Mouse (Mus musculus): ENCODE data around the gene Pygb. TPM values are rescaled to one million over a fixed set of nuclear protein-coding genes. Genes with fewer than 3 reads are reported as not detected.
A peak's percentile ranks its signal among the peaks of the same experiment; 100 is the strongest.

Pygb gene
- polyA plus RNA-seq, 1 experiment: 23.8 TPM

- no peak for TF ChIP-seq MAX (IDR thresholded peaks at IDR 0.05; ENCODE audit: low read depth)
- no peak for TF ChIP-seq MYOD1 (IDR thresholded peaks at IDR 0.05; ENCODE audit: control insufficient read depth in 1 of 3, insufficient read length in 2 of 3, low read depth in 2 of 3)
- TF ChIP-seq TCF3 (IDR thresholded peaks at IDR 0.05; ENCODE audit: insufficient read length, low read depth): no peak
- TF ChIP-seq POLR2A (IDR thresholded peaks at IDR 0.05; ENCODE audit: insufficient read length, low read depth): no peak
- TF ChIP-seq CEBPB (IDR thresholded peaks at IDR 0.05; ENCODE audit: insufficient read depth, poor library complexity, severe bottlenecking): no peak
- TF ChIP-seq POLR2AphosphoS2 (IDR thresholded peaks at IDR 0.05; ENCODE audit: insufficient read length, low read depth): no peak
- no peak for TF ChIP-seq MYOG (IDR thresholded peaks at IDR 0.05; ENCODE audit: control insufficient read depth in 1 of 3, insufficient read depth in 1 of 3, insufficient read length in 2 of 3, low read depth in 2 of 3)
- TF ChIP-seq SRF (IDR thresholded peaks at IDR 0.05; ENCODE audit: control insufficient read depth, insufficient read length, low read depth): no peak
- TF ChIP-seq USF1 (IDR thresholded peaks at IDR 0.05; ENCODE audit: low read depth): no peak
These were observed 15.4 kb upstream of the Pygb start for GRCm38 (mm10) chr2:150771169-150771568.

GRCm38 (mm10) chr2:150771996-150772395 is 14.5 kb upstream of the Pygb start:
- TF ChIP-seq POLR2AphosphoS2 (IDR thresholded peaks at IDR 0.05; ENCODE audit: insufficient read length, low read depth): no peak
- no peak for TF ChIP-seq TCF12 (IDR thresholded peaks at IDR 0.05; ENCODE audit: insufficient read depth, poor library complexity, severe bottlenecking)
- TF ChIP-seq CEBPB (IDR thresholded peaks at IDR 0.05; ENCODE audit: insufficient read depth, poor library complexity, severe bottlenecking): no peak
- no peak for TF ChIP-seq MYOG (IDR thresholded peaks at IDR 0.05; ENCODE audit: control insufficient read depth in 1 of 3, insufficient read depth in 1 of 3, insufficient read length in 2 of 3, low read depth in 2 of 3)
- no peak for TF ChIP-seq SRF (IDR thresholded peaks at IDR 0.05; ENCODE audit: control insufficient read depth, insufficient read length, low read depth)
- TF ChIP-seq POLR2A (IDR thresholded peaks at IDR 0.05; ENCODE audit: insufficient read length, low read depth): no peak
- TF ChIP-seq MAX (IDR thresholded peaks at IDR 0.05; ENCODE audit: low read depth): no peak
- no peak overlapping the region for H3ac ChIP-seq (ENCODE audit: control insufficient read depth, insufficient read length)
- H3K4me2 ChIP-seq (ENCODE audit: low read depth): no peak overlapping the region
- H3K79me2 ChIP-seq (ENCODE audit: control insufficient read depth, insufficient read depth): no peaks in the 10 kb centered on the region
- no peaks in the 10 kb centered on the region for H3K27me3 ChIP-seq (ENCODE audit: control insufficient read depth, insufficient read depth, insufficient read length)
- no peaks in the 10 kb centered on the region for H3K36me3 ChIP-seq (ENCODE audit: control insufficient read depth, insufficient read depth)
- no peak overlapping the region for H3K4me3 ChIP-seq

More at GRCm38 (mm10) chr2:150771169-150771568, 15.4 kb upstream of the Pygb start:
- H3K79me2 ChIP-seq (ENCODE audit: control insufficient read depth, insufficient read depth): no peaks in the 10 kb centered on the region
- H3K4me2 ChIP-seq (ENCODE audit: low read depth): no peak overlapping the region
- H3ac ChIP-seq (ENCODE audit: control insufficient read depth, insufficient read length): no peak overlapping the region
- no peaks in the 10 kb centered on the region for H3K27me3 ChIP-seq (ENCODE audit: control insufficient read depth, insufficient read depth, insufficient read length)
- H3K36me3 ChIP-seq (ENCODE audit: control insufficient read depth, insufficient read depth): no peaks in the 10 kb centered on the region
- no peak overlapping the region for H3K4me3 ChIP-seq

DNA sequence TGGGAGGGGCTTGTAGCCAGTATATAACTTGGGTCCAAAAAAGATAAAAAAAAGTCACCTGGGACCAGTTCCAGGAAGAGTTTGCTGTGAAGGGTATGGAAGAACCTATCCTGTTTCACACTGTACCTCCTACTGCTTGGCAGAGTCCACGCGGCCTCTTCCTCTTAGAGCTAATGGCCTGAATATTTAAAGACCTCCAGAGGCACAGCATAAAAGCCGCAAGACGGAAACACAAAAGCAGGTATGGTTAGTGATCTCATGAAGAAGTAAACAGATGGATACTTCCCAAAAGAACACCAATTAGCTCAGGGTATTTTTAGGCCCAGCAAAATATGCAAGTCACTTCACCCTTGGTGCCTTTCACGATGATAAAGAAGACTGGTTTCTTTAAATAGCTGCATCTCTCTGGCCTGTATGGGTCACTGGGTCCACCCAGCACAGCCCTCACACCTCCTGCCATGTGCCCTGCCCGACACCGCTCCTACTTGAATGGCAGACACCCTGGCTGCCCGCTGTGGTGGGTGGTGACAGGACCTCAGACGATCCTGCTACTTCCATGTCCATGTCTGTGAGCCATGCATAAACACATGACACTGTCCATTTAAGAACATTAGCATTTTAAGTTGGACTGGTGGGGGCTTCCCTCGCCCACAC is 13.9 kb upstream of the Pygb start:
- Histone ChIP-seq H3K36me3 (ENCODE audit: control insufficient read depth, insufficient read depth) (no peaks in the 10 kb centered on the region), H3K27me3 (ENCODE audit: control insufficient read depth, insufficient read depth, insufficient read length) (no peaks in the 10 kb centered on the region), H3K79me2 (ENCODE audit: control insufficient read depth, insufficient read depth) (no peaks in the 10 kb centered on the region), H3K4me2 (ENCODE audit: low read depth) (no peak overlapping the region), H3ac (ENCODE audit: control insufficient read depth, insufficient read length) (no peak overlapping the region), H3K4me3 (no peak overlapping the region)
- TF ChIP-seq MYOG (IDR thresholded peaks at IDR 0.05; ENCODE audit: control insufficient read depth in 1 of 3, insufficient read depth in 1 of 3, insufficient read length in 2 of 3, low read depth in 2 of 3) (no peak), CEBPB (IDR thresholded peaks at IDR 0.05; ENCODE audit: insufficient read depth, poor library complexity, severe bottlenecking) (no peak), TCF3 (IDR thresholded peaks at IDR 0.05; ENCODE audit: insufficient read length, low read depth) (no peak), REST (IDR thresholded peaks at IDR 0.05; ENCODE audit: insufficient read depth, insufficient read length) (no peak), E2F4 (IDR thresholded peaks at IDR 0.05; ENCODE audit: insufficient read depth) (no peak), SRF (IDR thresholded peaks at IDR 0.05; ENCODE audit: control insufficient read depth, insufficient read length, low read depth) (no peak)

DNA sequence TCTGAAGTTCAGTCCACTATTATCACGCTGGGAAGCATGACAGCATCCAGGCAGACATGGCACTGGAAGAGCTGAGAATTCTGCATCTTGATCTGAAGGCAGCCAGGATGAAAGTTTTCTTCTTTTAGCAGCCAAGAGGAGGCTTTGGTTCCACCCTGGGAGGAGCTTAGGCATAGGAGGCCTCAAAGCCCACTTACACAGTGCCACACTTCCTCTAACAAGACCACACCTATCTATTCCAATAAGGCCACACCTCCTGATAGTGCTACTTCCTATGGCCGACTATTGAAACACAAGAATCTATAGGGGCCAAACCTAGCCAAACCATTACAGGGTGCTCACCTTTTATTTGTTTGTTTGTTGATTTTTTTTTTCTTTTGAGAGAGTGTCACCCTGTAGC is 3.7 kb upstream of the Pygb start:
- Histone ChIP-seq H3K79me2 (ENCODE audit: control insufficient read depth, insufficient read depth) (no peaks in the 10 kb centered on the region), H3K27me3 (ENCODE audit: control insufficient read depth, insufficient read depth, insufficient read length) (no peaks in the 10 kb centered on the region), H3K4me2 (ENCODE audit: low read depth) (no peak overlapping the region), H3K36me3 (ENCODE audit: control insufficient read depth, insufficient read depth) (no peaks in the 10 kb centered on the region), H3K4me3 (no peak overlapping the region), H3ac (ENCODE audit: control insufficient read depth, insufficient read length) (no peak overlapping the region)
- TF ChIP-seq POLR2A (IDR thresholded peaks at IDR 0.05; ENCODE audit: insufficient read length, low read depth) (no peak), SRF (IDR thresholded peaks at IDR 0.05; ENCODE audit: control insufficient read depth, insufficient read length, low read depth) (no peak), POLR2AphosphoS2 (IDR thresholded peaks at IDR 0.05; ENCODE audit: insufficient read length, low read depth) (no peak), CEBPB (IDR thresholded peaks at IDR 0.05; ENCODE audit: insufficient read depth, poor library complexity, severe bottlenecking) (no peak), MAX (IDR thresholded peaks at IDR 0.05; ENCODE audit: low read depth) (no peak), E2F4 (IDR thresholded peaks at IDR 0.05; ENCODE audit: insufficient read depth) (no peak), MYOG (IDR thresholded peaks at IDR 0.05; ENCODE audit: control insufficient read depth in 1 of 3, insufficient read depth in 1 of 3, insufficient read length in 2 of 3, low read depth in 2 of 3) (no peak), MYOD1 (IDR thresholded peaks at IDR 0.05; ENCODE audit: control insufficient read depth in 1 of 3, insufficient read length in 2 of 3, low read depth in 2 of 3) (no peak)

DNA sequence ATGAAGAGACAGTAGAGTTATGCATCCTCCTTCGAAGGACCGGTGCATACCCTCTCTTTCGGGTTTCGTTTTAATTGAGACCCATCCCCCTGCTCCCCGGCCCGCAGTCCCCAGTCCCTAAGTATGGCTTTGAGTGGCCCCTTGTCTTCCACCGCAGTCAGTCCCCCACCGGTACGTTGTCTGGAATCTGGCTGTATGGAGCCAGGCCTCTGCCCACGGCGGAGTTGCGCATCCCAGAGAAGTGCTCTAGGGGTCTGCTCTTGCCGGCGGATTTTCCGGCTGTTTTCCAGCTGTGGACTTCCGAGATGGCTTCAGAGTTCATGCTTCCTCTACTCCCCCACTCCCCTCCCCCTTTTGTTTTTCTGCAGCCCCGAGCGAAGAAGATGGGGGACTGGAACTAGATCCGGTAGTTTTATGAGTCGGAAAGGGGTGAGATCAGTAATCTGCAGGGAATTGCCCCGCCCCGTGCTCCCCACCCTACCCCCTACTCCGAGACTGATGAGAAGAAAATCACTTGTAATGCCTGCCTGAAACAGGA is 768 bp downstream of the Pygb start:
- H3K36me3 ChIP-seq (ENCODE audit: control insufficient read depth, insufficient read depth): no peaks in the 10 kb centered on the region
- H3K79me2 ChIP-seq (ENCODE audit: control insufficient read depth, insufficient read depth): no peaks in the 10 kb centered on the region
- H3K27me3 ChIP-seq (ENCODE audit: control insufficient read depth, insufficient read depth, insufficient read length): no peaks in the 10 kb centered on the region
- H3ac ChIP-seq (ENCODE audit: control insufficient read depth, insufficient read length): peak overlapping the region; percentile 3
- H3K4me2 ChIP-seq (ENCODE audit: low read depth): peak overlapping the region; percentile 78
- H3K4me3 ChIP-seq: peak overlapping the region; percentile 74
- TF ChIP-seq SRF (IDR thresholded peaks at IDR 0.05; ENCODE audit: control insufficient read depth, insufficient read length, low read depth): no peak

All from myocyte (in vitro differentiated cells).